Mouse (Mus musculus): ENCODE results near the gene Sp100.

Gene Sp100

GRCm38 (mm10) chr1:85697721-85698493 lies 48.1 kb downstream of the Sp100 start:
- DNase-seq (ENCODE audit: low spot score in 2 of 2): no peak

GRCm38 (mm10) chr1:85702531-85702930 lies 52.7 kb downstream of the Sp100 start:
- DNase-seq (ENCODE audit: low spot score in 2 of 2): no peak

- DNase-seq (ENCODE audit: low spot score in 2 of 2): peak; percentile 84 to 88
Measured at GRCm38 (mm10) chr1:85703245-85704186, 53.7 kb downstream of the Sp100 start.

DNA sequence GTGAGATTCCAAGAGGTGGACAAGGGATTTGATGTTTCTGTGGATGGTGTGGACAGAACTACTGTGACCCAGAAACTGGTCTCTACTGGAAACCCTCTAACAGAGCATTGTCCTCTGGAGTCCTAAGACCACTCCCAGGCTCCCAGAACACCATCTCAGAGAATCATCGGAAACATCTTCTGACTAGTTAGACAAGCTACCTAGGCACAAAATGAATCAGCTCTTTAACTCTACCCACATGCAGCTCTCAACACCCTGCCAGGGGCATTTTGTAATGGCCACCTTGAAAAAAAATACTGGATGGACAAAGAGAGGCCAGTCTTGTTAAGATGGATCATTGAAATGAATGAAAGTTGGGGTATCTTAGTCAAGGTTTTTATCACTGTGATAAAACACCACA lies 55.8 kb downstream of the Sp100 start:
- DNase-seq (ENCODE audit: low spot score in 2 of 2): no peak

DNA sequence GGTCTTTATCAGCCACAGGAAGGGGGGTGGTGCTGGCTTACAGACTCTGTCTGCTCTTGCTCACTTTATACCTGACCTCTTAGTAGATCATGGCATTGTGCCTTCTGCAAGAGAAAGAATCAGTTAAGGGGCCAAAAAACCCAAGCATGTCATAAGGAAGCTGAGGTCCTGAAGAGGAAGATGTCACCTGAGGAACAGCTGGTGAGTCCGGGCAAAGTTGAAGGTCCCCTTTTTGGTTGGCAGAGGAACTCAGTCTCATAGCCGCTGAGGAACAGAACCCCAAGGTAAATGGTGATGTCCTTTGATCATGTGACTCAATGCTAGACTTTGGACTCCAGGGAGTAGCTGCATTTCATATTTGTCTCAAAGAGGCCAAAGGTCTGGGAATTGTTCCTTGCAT lies 57.0 kb downstream of the Sp100 start:
- DNase-seq (ENCODE audit: low spot score in 2 of 2): no peak

GRCm38 (mm10) chr1:85714501-85714900 lies 64.7 kb downstream of the Sp100 start:
- DNase-seq (ENCODE audit: low spot score in 2 of 2): no peak

- no peak for DNase-seq (ENCODE audit: low spot score in 2 of 2)
Measured at GRCm38 (mm10) chr1:85716447-85717027, 66.7 kb downstream of the Sp100 start.

DNA sequence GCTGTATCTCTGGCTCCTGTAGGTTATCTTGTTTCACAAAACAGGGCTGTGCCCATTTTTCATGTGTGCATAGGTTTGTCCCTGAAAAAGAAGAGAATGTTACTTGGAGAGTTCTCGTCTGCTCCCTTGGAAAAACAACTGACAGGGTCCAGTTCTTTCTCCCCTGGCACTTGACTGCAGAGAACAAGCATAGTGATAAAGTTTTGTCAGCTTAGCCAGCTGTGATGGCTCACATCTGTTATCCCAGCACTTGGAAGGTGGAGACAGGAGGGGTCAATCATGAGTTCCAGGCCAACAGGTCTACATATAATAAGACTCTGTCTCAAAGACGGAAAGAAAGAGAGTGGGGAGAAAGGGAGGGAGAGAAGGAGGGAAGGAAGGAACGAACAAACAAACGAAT lies 69.3 kb downstream of the Sp100 start:
- no peak for DNase-seq (ENCODE audit: low spot score in 2 of 2)

DNA sequence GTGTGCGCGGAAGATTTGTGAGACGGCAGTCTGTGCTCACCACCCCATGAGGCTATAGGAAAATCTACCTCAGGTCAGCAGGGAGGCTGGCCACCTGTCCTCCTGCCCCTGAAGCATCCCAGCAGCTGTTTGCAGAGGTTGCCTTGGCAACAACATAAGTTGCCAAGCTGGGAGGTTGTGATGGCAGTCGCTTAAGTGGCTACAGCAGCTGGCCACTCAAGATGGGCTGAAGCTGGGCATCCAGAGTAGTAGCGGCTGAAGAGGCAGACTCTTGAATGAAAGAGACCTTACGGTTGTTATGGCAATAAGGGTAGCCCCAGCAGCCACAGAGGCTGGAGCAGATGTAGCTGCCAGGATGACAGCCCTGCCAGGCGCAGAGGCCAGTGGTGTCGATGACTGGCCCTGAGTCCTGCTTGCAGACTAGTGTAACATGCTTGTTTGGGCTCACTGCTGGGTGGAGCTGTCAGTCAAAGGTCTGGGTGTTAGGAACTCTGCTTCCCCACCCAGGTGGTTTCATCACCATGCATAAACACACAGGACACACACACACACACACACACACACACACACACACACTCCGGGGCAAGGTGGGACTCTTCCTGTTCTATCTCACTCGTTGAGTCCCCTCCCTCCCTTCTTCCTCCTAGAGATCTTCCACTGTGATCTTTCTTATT lies 70.6 kb downstream of the Sp100 start:
- no peak for DNase-seq (ENCODE audit: low spot score in 2 of 2)

GRCm38 (mm10) chr1:85730471-85730870 lies 80.7 kb downstream of the Sp100 start:
- no peak for DNase-seq (ENCODE audit: low spot score in 2 of 2)

DNA sequence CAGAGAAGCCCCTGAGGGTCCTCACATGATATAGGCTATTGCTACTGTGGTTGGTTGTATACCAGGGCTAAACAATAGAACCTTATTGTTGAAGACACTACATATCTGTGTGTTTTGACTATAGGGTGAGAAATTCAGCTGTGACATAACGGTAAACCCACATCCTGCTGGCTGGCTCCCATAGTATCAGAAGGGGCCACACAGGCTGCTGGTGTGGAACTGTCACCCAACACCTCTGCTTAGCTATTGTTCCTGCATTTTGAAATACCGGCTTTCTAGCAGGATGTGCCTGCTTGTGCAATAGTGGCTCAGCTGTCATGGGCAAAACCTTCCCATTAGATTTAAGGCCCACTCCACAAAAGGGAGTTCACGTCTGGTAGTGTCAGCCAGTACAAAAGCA lies 82.8 kb downstream of the Sp100 start:
- DNase-seq (ENCODE audit: low spot score in 2 of 2): no peak

- no peak for DNase-seq (ENCODE audit: low spot score in 2 of 2)
Measured at GRCm38 (mm10) chr1:85734511-85734910, 84.7 kb downstream of the Sp100 start.

- peak in 1 of 2 experiments; percentile 34 for DNase-seq (ENCODE audit: low spot score in 2 of 2)
Measured at GRCm38 (mm10) chr1:85735463-85736123, 85.8 kb downstream of the Sp100 start.

DNA sequence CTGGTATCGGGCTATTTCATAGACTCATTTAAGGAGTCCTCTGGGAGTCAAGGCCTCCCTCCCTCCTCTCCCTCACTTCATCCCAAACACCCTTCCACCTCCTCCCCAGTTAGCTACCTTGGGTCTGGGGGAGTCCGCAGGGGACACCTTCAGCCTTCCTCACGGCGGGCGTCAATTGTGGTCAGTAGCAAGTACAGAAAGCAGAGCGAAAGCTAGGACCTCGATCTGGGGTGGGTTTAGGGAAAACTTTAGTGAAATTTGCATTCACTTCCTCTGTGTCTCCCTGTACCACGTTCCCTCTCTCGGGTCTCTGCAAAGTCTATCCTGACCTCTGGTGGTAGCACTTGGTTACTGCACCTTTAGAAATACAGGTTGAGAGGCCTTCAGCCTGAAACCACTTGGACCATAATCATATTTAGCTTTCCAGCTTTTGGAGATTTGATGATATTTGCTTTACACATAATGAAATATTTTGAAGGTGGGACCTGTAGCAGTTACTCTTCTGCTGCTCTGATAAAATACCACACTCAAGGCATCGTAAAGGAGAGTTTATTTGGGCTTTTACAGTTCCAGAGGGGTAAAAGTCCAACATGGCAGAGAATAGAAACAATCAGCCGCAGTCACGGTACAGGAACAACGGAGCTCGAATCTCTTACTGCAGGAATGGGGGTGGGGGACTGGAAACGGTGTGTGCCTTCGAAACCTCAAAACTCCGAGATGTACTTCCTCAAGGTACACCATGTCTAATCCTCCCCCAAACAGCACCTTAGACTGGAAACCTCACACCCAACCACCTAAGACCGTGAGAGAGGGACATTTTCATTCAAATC lies 86.8 kb downstream of the Sp100 start:
- peak; percentile 78 to 80 for DNase-seq (ENCODE audit: low spot score in 2 of 2)

DNA sequence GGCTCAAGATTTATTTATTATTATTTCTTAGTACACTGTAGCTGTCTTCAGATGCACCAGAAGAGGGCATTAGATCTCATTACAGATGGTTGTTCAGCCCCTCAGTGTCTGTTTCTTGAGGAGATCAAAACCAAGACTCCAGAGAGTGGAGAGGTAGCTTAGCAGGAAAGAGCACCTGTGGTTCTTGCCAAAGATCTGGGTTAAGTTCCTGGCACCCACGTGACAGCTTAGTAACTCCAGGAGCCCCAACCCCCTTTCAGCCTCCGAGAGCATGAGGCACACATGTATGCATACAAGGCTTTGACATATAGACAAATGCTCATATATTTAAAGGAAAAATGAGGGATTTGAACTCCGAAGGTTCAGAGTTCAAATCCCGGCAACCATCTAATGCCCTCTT lies 89.2 kb downstream of the Sp100 start:
- no peak for DNase-seq (ENCODE audit: low spot score in 2 of 2)

DNA sequence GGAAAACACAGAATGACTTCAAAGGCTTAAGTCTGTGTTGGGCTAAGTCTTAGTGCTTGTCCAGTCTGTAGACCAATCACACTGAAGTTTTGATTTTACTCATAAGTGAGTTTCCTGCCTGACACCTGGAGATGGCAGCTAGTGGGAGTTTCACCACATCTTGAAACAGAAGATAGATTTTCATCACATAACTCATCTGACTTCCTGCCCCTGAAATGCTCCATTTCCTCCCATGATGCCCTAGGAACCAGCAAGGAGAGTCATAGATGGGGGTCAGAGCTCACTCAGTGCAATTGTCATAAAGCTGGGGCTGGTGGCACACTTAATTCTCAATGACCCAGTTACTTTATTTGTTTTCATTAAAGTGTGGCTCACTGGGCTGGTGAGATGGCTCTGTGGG lies 90.0 kb downstream of the Sp100 start:
- DNase-seq (ENCODE audit: low spot score in 2 of 2): no peak

- no peak for DNase-seq (ENCODE audit: low spot score in 2 of 2)
Measured at GRCm38 (mm10) chr1:85740923-85741322, 91.1 kb downstream of the Sp100 start.

DNA sequence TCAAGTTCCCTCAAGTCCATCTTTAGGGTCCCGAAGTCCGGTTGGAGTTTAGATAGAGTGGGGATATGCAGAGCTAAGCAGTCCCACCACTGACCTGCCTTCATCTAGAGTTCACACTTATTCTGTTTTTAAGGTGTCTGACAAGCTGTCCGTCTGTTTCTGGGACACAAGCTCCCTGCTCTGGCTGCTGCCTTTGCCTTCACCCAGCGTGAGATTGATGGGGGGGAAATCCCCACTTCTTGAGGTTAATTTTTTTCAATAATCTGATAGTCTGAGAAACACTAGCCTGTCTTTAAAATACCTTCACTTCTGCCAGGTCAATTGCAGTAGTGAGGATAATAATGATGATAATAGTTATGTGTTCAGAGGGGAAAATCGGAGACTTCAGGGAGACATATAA lies 92.5 kb downstream of the Sp100 start:
- DNase-seq (ENCODE audit: low spot score in 2 of 2): no peak

- DNase-seq (ENCODE audit: low spot score in 2 of 2): no peak
Measured at GRCm38 (mm10) chr1:85742916-85743505, 93.2 kb downstream of the Sp100 start.

GRCm38 (mm10) chr1:85744539-85744938 lies 94.8 kb downstream of the Sp100 start:
- no peak for DNase-seq (ENCODE audit: low spot score in 2 of 2)

Measured in right cerebral cortex, postnatal 10 days (tissue).